Mouse (Mus musculus): Measurements from ENCODE around the gene Plcb4.

- no peak for TF ChIP-seq CTCF (IDR thresholded peaks at IDR 0.05; ENCODE audit: borderline replicate concordance, insufficient read depth, low read length)
- TF ChIP-seq POLR2A (IDR thresholded peaks at IDR 0.05; ENCODE audit: low read depth, low read length), result no peak
These were observed 193.2 kb downstream of the Plcb4 start for GRCm38 (mm10) chr2:135851964-135852363.
